ENCODE assay signal across 8 mouse cellular contexts in genomic region chr5:20710845-20711244, GRCm38 (mm10).
DNase-seq lines count a peak whose midpoint lies in the region; TF ChIP-seq lines count a peak whose summit lies in the region.
"Not testable (repeated sequence)": the region's sequence is repeated elsewhere in the genome, so short reads cannot be mapped to it uniquely, and the experiment has no call there.

No protein-coding gene starts in this region.

- peaks cover 22% of the 10 kb centered on the region for H3K9me3 ChIP-seq in ES-Bruce4 (replicated peaks; ENCODE audit: control insufficient read depth, insufficient read depth, low read length, poor library complexity, severe bottlenecking)
- not testable (repeated sequence) for H3K9me3 ChIP-seq in ES-E14 (ENCODE audit: control insufficient read depth, insufficient read depth, low read depth, low read length); MEL (replicated peaks; ENCODE audit: insufficient read depth, low read length)

- not testable (repeated sequence) for H3K4me3 ChIP-seq in ES-Bruce4 (ENCODE audit: low read depth, low read length); ES-E14 (ENCODE audit: insufficient read depth in 1 of 2, low read depth in 1 of 2, low read length in 2 of 2, poor library complexity in 1 of 2, severe bottlenecking in 1 of 2); MEL (ENCODE audit: control insufficient read depth in 1 of 2, insufficient read depth in 1 of 2, low read depth in 2 of 2, low read length in 2 of 2)

- not testable (repeated sequence) for TF ChIP-seq POLR2A in ES-Bruce4 (IDR thresholded peaks at IDR 0.05; ENCODE audit: insufficient read depth, low read length); MEL (IDR thresholded peaks at IDR 0.05; ENCODE audit: control insufficient read depth in 1 of 2, insufficient read depth in 1 of 2, low read depth in 1 of 2, low read length in 2 of 2, poor library complexity in 1 of 2)

- not testable (repeated sequence) for H3K27ac ChIP-seq in ES-Bruce4 (ENCODE audit: insufficient read depth, low read length)
- H3K27ac ChIP-seq in ES-E14 (ENCODE audit: insufficient read depth, low read depth, low read length, poor library complexity, severe bottlenecking): 0 out of 2 replicates have a peak overlapping the region, but pooled peaks have one; percentile 47
- peak overlapping the region; percentile 68 for H3K27ac ChIP-seq in MEL (ENCODE audit: control insufficient read depth, low read depth, low read length)

- not testable (repeated sequence) for H3K4me1 ChIP-seq in ES-Bruce4 (ENCODE audit: control insufficient read depth, insufficient read depth, low read length); ES-E14 (ENCODE audit: control insufficient read depth in 2 of 2, insufficient read depth in 2 of 2, low read length in 2 of 2, poor library complexity in 1 of 2)
- H3K4me1 ChIP-seq in MEL (ENCODE audit: control insufficient read depth in 1 of 2, insufficient read depth in 2 of 2, low read length in 2 of 2): peaks cover 11 to 18% of the 10 kb centered on the region in 2 experiments

- TF ChIP-seq EP300 in ES-Bruce4 (IDR thresholded peaks at IDR 0.05; ENCODE audit: insufficient read depth, low read depth, low read length) (peak; percentile 63), MEL (IDR thresholded peaks at IDR 0.05; ENCODE audit: low read depth in 1 of 2, low read length in 2 of 2) (peak; percentile 83)

- DNase-seq in ES-CJ7 (ENCODE audit: low read depth, low spot score) (peak; percentile 93), MEL (ENCODE audit: low read depth, low spot score) (peak; percentile 72), MEL-GATA-1-ER (ENCODE audit: extremely low read depth, low read depth) (peak; percentile 51), R1 (ENCODE audit: low read depth, low spot score) (peak; percentile 92), ZHBTc4 (ENCODE audit: low read depth, low spot score) (peak; percentile 89)
- not testable (repeated sequence) for DNase-seq in ES-E14 (ENCODE audit: low read depth, low spot score)
- peak; percentile 60 for DNase-seq in heart, adult 11 months

- H3K79me2 ChIP-seq in MEL (ENCODE audit: control insufficient read depth, insufficient read depth, low read length, poor library complexity): not testable (repeated sequence)

- TF ChIP-seq RAD21 in MEL (IDR thresholded peaks at IDR 0.05; ENCODE audit: low read depth, low read length): not testable (repeated sequence)

- H3K36me3 ChIP-seq in ES-Bruce4 (ENCODE audit: control insufficient read depth, insufficient read depth, low read length, poor library complexity, severe bottlenecking); ES-E14 (ENCODE audit: control insufficient read depth, insufficient read depth, low read length, poor library complexity, severe bottlenecking): not testable (repeated sequence)
- peaks cover 0 to 30% of the 10 kb centered on the region in 2 experiments; a peak in 2 of 4 replicates for H3K36me3 ChIP-seq in MEL (ENCODE audit: control insufficient read depth in 1 of 2, insufficient read depth in 2 of 2, low read length in 2 of 2)

- in situ Hi-C loops in ES-E14 (cut with MboI; ENCODE audit: low sequenced_read_pairs in 2 of 2, unreplicated experiment in 2 of 2): not testable (repeated sequence)

- H3K27me3 ChIP-seq in ES-Bruce4 (ENCODE audit: control insufficient read depth, insufficient read depth, low read length, poor library complexity, severe bottlenecking); MEL (ENCODE audit: control insufficient read depth in 1 of 2, insufficient read depth in 2 of 2, low read length in 2 of 2): not testable (repeated sequence)

- not testable (repeated sequence) for TF ChIP-seq CTCF in ES-Bruce4 (IDR thresholded peaks at IDR 0.05; ENCODE audit: low read depth, low read length); MEL (IDR thresholded peaks at IDR 0.05 in 2 of 3, conservative IDR thresholded peaks at IDR 0.05 in 1 of 3; ENCODE audit: control insufficient read depth in 1 of 3, insufficient read depth in 1 of 3, low read depth in 2 of 3, low read length in 3 of 3, poor library complexity in 1 of 3, severe bottlenecking in 1 of 3)

- H3K9ac ChIP-seq in ES-Bruce4 (ENCODE audit: low read depth, poor library complexity, severe bottlenecking); ES-E14 (ENCODE audit: insufficient read depth, low read depth, low read length, poor library complexity, severe bottlenecking); MEL (ENCODE audit: control insufficient read depth, low read depth, low read length, poor library complexity, severe bottlenecking): not testable (repeated sequence)

TF ChIP-seq in MEL, 35 proteins besides CTCF, POLR2A, EP300 and RAD21:
- TF ChIP-seq JUND (IDR thresholded peaks at IDR 0.05; ENCODE audit: low read depth, low read length) (peak; percentile 70; the same call in 1 of the 2 replicates), RCOR1 (IDR thresholded peaks at IDR 0.05; ENCODE audit: low read depth, low read length) (0 out of 2 replicates have a peak, but pooled peaks have one; percentile 38), TCF12 (IDR thresholded peaks at IDR 0.05; ENCODE audit: low read depth, low read length) (0 out of 2 replicates have a peak, but pooled peaks have one; percentile 8), SIN3A (IDR thresholded peaks at IDR 0.05; ENCODE audit: low read length) (peak; percentile 40; the same call in 1 of the 2 replicates), TBP (IDR thresholded peaks at IDR 0.05; ENCODE audit: low read depth, low read length) (peak; percentile 50; the same call in 1 of the 2 replicates), ETS1 (IDR thresholded peaks at IDR 0.05; ENCODE audit: low read depth, low read length) (peak; percentile 59), GATA1 (IDR thresholded peaks at IDR 0.05; ENCODE audit: low read depth, low read length) (peak; percentile 70)
